Mouse (Mus musculus) G1E (cell line): ENCODE results near the gene Cuedc1. TPM values are rescaled to one million over a fixed set of nuclear protein-coding genes. Genes with fewer than 3 reads are reported as not detected.

ENCODE experiments used
- ATAC-seq: 2 replicates; pipeline ENCODE4 v1.8.0; 2016; ENCODE audit warnings: mild to moderate bottlenecking; ENCODE audit not compliant: insufficient number of reproducible peaks, poor library complexity, low FRiP score, severe bottlenecking; ENCODE audit errors: extremely low read depth
- DNase-seq: peaks from one replicate; pipeline ENCODE4 v3.0.0; 2012; ENCODE audit warnings: low spot score
- H3K27me3 ChIP-seq: 2 replicates; pipeline ENCODE4 v1.6.1; 2012; ENCODE audit warnings: mild to moderate bottlenecking, low read length, inconsistent platforms; ENCODE audit not compliant: insufficient read depth
- H3K36me3 ChIP-seq: replicated peaks from 2 replicates; pipeline ENCODE3; 2012; ENCODE audit warnings: mild to moderate bottlenecking, inconsistent platforms
- H3K4me1 ChIP-seq: 2 replicates; pipeline ENCODE4 v1.6.1; 2012; ENCODE audit warnings: low read depth, low read length, inconsistent platforms, mixed read lengths; ENCODE audit not compliant: insufficient read depth
- H3K4me3 ChIP-seq: 2 replicates; pipeline ENCODE4 v1.5.1; 2012; ENCODE audit warnings: low read depth, mild to moderate bottlenecking, inconsistent platforms, low read length, moderate library complexity, mixed read lengths
- H3K9me3 ChIP-seq: replicated peaks from 2 replicates; pipeline ENCODE4 v1.6.1; 2012; ENCODE audit warnings: inconsistent platforms
- CTCF ChIP-seq: IDR thresholded peaks from 2 replicates; pipeline ENCODE4 v1.5.1; 2012; ENCODE audit warnings: low read depth, low read length, inconsistent platforms, mixed read lengths
- GATA1 ChIP-seq: IDR thresholded peaks from 2 replicates; pipeline ENCODE4 v1.6.1; 2012; ENCODE audit warnings: borderline replicate concordance, low read length, inconsistent platforms, mixed read lengths
- GATA2 ChIP-seq: IDR thresholded peaks from 2 replicates; pipeline ENCODE4 v1.6.1; 2012; ENCODE audit warnings: low read depth, low read length, inconsistent platforms, borderline replicate concordance
- POLR2AphosphoS5 ChIP-seq: IDR thresholded peaks from 2 replicates; pipeline ENCODE4 v1.6.1; 2012; ENCODE audit warnings: low read depth, low read length, inconsistent platforms; ENCODE audit not compliant: insufficient replicate concordance
- TAL1 ChIP-seq: conservative IDR thresholded peaks from 2 replicates; pipeline ENCODE4 v1.6.1; 2012; ENCODE audit warnings: low read depth, low read length, inconsistent platforms, mixed read lengths
- polyA plus RNA-seq: library from polyadenylated mRNA; stranded (reverse); fragments of >175 nt; gene quantifications from 2 replicates; pipeline ENCODE4 v1.2.3, GENCODE M21; 2012
- total RNA-seq, 2 experiments: library from RNA; stranded (forward) in 1 of 2; stranded (reverse) in 1 of 2; fragments of 200-1000 nt in 1 of 2; fragments of >200 nt in 1 of 2; fragmentation: Nextera tagmentation in 1 of 2; gene quantifications; 2 replicates each; pipeline ENCODE4 v1.2.3; 2014 to 2017

Cuedc1 gene
- total and polyA plus RNA-seq, 3 experiments, result 18.9 to 36.4 (median 29.6) TPM

DNA sequence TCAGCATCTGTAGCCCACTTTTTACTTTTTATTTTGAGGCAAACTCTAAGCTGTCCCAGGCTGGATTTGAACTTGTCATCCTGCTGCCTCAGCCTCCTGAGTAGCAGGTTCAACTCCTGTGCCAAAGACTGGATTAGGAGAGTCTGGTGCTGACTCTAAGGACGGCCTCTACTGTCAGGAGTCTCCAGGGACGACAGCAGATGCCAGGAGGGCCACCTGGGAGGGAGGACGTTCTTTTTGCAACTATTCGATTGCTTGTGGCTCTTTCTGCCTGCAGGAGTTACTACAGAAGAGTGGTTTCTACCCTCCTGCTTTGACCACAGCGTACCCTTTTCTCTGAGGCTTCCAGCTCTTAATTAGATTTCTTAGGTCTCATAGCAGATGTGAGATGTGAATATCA is 24.7 kb downstream of the Cuedc1 start:
- Histone ChIP-seq H3K4me3 (no peak overlapping the region), H3K9me3 (no peaks in the 10 kb centered on the region), H3K36me3 (peaks cover 5% of the 10 kb centered on the region), H3K4me1 (peaks cover 47% of the 10 kb centered on the region), H3K27me3 (peaks cover 85% of the 10 kb centered on the region)
- TF ChIP-seq GATA2 (no peak), CTCF (no peak), TAL1 (no peak), POLR2AphosphoS5 (no peak), GATA1 (no peak)
- ATAC-seq (no peak), DNase-seq (no peak)

DNA sequence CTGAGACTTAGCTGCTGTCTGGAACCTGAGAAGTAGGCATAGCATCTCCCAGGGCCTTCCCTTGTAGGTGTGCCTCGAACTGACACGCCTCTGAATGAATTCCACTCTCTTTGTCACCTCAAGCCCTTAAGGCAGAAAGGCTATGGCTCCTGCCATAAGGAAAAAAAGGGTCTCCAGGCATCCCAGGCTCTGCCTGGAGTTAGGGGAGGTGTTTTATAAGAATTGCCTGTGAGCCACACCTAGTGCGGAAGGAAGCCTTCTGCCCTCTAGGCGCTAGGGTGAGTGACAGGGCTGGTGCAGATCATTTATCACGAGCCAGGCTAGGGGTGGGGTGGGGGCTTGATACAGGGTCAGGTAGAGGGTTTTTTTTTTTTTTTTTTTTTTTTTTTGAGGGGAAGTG is 25.2 kb downstream of the Cuedc1 start:
- Histone ChIP-seq H3K36me3 (peaks cover 5% of the 10 kb centered on the region), H3K9me3 (no peaks in the 10 kb centered on the region), H3K27me3 (peaks cover 83% of the 10 kb centered on the region), H3K4me3 (no peak overlapping the region), H3K4me1 (peaks cover 48% of the 10 kb centered on the region)
- no peak for DNase-seq
- TF ChIP-seq GATA2 (no peak), TAL1 (no peak), POLR2AphosphoS5 (no peak), CTCF (no peak), GATA1 (no peak)
- ATAC-seq, result no peak

GRCm38 (mm10) chr11:88123731-88124130 is 25.9 kb downstream of the Cuedc1 start:
- Histone ChIP-seq H3K9me3 (no peaks in the 10 kb centered on the region), H3K4me3 (no peak overlapping the region), H3K4me1 (peaks cover 49% of the 10 kb centered on the region), H3K27me3 (peaks cover 81% of the 10 kb centered on the region), H3K36me3 (peaks cover 5% of the 10 kb centered on the region)
- DNase-seq (no peak), ATAC-seq (no peak)
- no peak for TF ChIP-seq TAL1
- no peak for TF ChIP-seq CTCF
- no peak for TF ChIP-seq POLR2AphosphoS5
- no peak for TF ChIP-seq GATA1
- TF ChIP-seq GATA2, result no peak

DNA sequence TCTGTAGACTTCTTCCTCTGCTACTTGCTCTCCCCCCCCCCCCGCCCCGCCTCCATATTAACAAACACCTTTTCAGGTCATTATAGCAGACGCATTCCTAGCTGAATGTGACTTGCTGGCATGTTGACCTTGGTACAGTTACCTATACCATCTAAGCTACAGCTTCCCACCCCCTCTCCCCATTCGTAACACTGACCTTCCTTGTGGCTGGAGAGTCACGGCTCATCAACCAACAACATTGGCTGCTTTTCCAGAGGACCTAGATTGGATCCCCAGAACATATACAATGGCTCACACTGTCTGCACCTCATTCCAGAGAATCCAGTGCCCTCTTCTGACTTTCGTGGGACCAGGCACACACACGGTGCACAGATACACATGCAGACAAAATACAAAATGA is 27.6 kb downstream of the Cuedc1 start:
- peaks cover 56% of the 10 kb centered on the region for H3K4me1 ChIP-seq
- no peaks in the 10 kb centered on the region for H3K9me3 ChIP-seq
- ATAC-seq (no peak), DNase-seq (no peak)
- H3K27me3 ChIP-seq, result peaks cover 77% of the 10 kb centered on the region
- no peaks in the 10 kb centered on the region for H3K36me3 ChIP-seq
- TF ChIP-seq CTCF (no peak), TAL1 (no peak), POLR2AphosphoS5 (no peak), GATA1 (no peak), GATA2 (no peak)
- no peak overlapping the region for H3K4me3 ChIP-seq

GRCm38 (mm10) chr11:88126306-88126793 is 28.5 kb downstream of the Cuedc1 start:
- DNase-seq (no peak), ATAC-seq (no peak)
- Histone ChIP-seq H3K36me3 (no peaks in the 10 kb centered on the region), H3K4me3 (peak overlapping the region; percentile 19; the same call in 1 of the 2 replicates), H3K27me3 (peaks cover 73% of the 10 kb centered on the region), H3K9me3 (no peaks in the 10 kb centered on the region), H3K4me1 (peaks cover 62% of the 10 kb centered on the region)
- TF ChIP-seq GATA1 (no peak), CTCF (no peak), GATA2 (no peak), POLR2AphosphoS5 (no peak), TAL1 (no peak)

GRCm38 (mm10) chr11:88128461-88128860 is 30.6 kb downstream of the Cuedc1 start:
- Histone ChIP-seq H3K4me1 (peaks cover 72% of the 10 kb centered on the region), H3K27me3 (peaks cover 74% of the 10 kb centered on the region), H3K4me3 (no peak overlapping the region), H3K9me3 (no peaks in the 10 kb centered on the region), H3K36me3 (no peaks in the 10 kb centered on the region)
- TF ChIP-seq CTCF (no peak), TAL1 (no peak), GATA2 (no peak), GATA1 (no peak), POLR2AphosphoS5 (no peak)
- ATAC-seq (no peak), DNase-seq (no peak)
